ENCODE assay signal across 22 mouse cellular contexts in genomic region chr15:94634524-94634923, GRCm38 (mm10). TPM values are rescaled to one million over a fixed set of nuclear protein-coding genes. Genes with fewer than 3 reads are reported as not detected.
"Had no signal": no experiment of that assay in that cellular context is flagged by ENCODE, and none has a peak within 500 bp of the region (broad histone marks: within the 10 kb centered on the region; RNA-seq: fewer than 3 reads in every experiment).

No protein-coding gene starts in this region.

- DNase-seq: kidney, adult 11 months; kidney, adult 8-10 months; kidney, postnatal 10 days; kidney, postnatal 36 days; layer of hippocampus, postnatal 36 days; liver; lung, adult 18-20 months; lung, postnatal 10 days; lung, postnatal 36 days; thymus, adult 18-20 months; thymus, postnatal 4 days had no signal

- H3K4me3 ChIP-seq: kidney, embryonic 15.5 days; left cerebral cortex, adult 2 months; limb, embryonic 12.5 days; liver, embryonic 12.5 days; liver, embryonic 15.5 days; lung, embryonic 15.5 days; megakaryocyte, embryonic 14.5 days; midbrain, embryonic 10.5 days; midbrain, embryonic 15.5 days; neural tube, embryonic 13.5 days had no signal

- H3K9ac ChIP-seq: kidney, embryonic 15.5 days; limb, embryonic 12.5 days; liver, embryonic 12.5 days; liver, embryonic 15.5 days; lung, embryonic 15.5 days; midbrain, embryonic 15.5 days; neural tube, embryonic 13.5 days had no signal

- ATAC-seq: liver, embryonic 12.5 days; midbrain, embryonic 15.5 days had no signal

- H3K9me3 ChIP-seq: kidney, embryonic 15.5 days; limb, embryonic 12.5 days; liver, embryonic 12.5 days; liver, embryonic 15.5 days; lung, embryonic 15.5 days; megakaryocyte, embryonic 14.5 days; midbrain, embryonic 10.5 days; midbrain, embryonic 15.5 days; neural tube, embryonic 13.5 days had no signal

- H3K4me1 ChIP-seq: limb, embryonic 12.5 days; liver, embryonic 12.5 days; liver, embryonic 15.5 days; lung, embryonic 15.5 days; midbrain, embryonic 10.5 days; midbrain, embryonic 15.5 days; neural tube, embryonic 13.5 days had no signal

- H3K4me2 ChIP-seq: kidney, embryonic 15.5 days; limb, embryonic 12.5 days; liver, embryonic 12.5 days; liver, embryonic 15.5 days; lung, embryonic 15.5 days; midbrain, embryonic 15.5 days; neural tube, embryonic 13.5 days had no signal

- H3K27ac ChIP-seq: kidney, embryonic 15.5 days; left cerebral cortex, adult 2 months; limb, embryonic 12.5 days; liver, embryonic 12.5 days; liver, embryonic 15.5 days; lung, embryonic 15.5 days; midbrain, embryonic 10.5 days; midbrain, embryonic 15.5 days; neural tube, embryonic 13.5 days; stomach, postnatal 0 days had no signal

- H3K36me3 ChIP-seq: kidney, embryonic 15.5 days; limb, embryonic 12.5 days; liver, embryonic 12.5 days; liver, embryonic 15.5 days; lung, embryonic 15.5 days; midbrain, embryonic 10.5 days; midbrain, embryonic 15.5 days; neural tube, embryonic 13.5 days had no signal

RNA-seq across cellular contexts. Expression of gene Tmem117, which starts 5.5 kb away (rescaled TPM):
- polyA plus RNA-seq: liver, embryonic 12.5 days had no signal
